Mouse (Mus musculus) C2C12 (cell line): ENCODE measurements at regions not wholly inside any gene's neighbourhood (a gene's known extent, or its start where the extent isn't known, plus 50 kb on each side); places are given as distances from the start of the nearest gene placed in this dataset.

Source experiments
- CEBPB ChIP-seq: IDR thresholded peaks from one replicate; pipeline ENCODE4 v1.6.1; 2011; ENCODE audit warnings: low read depth, mild to moderate bottlenecking, control low read depth, moderate library complexity
- CTCF ChIP-seq: IDR thresholded peaks from one replicate; pipeline ENCODE4 v1.5.1; 2011; ENCODE audit not compliant: control insufficient read depth, insufficient read depth, insufficient read length
- MAX ChIP-seq: IDR thresholded peaks from one replicate; pipeline ENCODE4 v1.6.1; 2011; ENCODE audit warnings: mild to moderate bottlenecking, control low read depth
- MYOD1 ChIP-seq: IDR thresholded peaks from one replicate; pipeline ENCODE4 v1.6.1; 2011; ENCODE audit warnings: low read depth; ENCODE audit not compliant: control insufficient read depth, insufficient read length
- USF1 ChIP-seq: IDR thresholded peaks from one replicate; pipeline ENCODE4 v1.6.1; 2011; ENCODE audit warnings: low read depth, mild to moderate bottlenecking, control low read depth, moderate library complexity

DNA sequence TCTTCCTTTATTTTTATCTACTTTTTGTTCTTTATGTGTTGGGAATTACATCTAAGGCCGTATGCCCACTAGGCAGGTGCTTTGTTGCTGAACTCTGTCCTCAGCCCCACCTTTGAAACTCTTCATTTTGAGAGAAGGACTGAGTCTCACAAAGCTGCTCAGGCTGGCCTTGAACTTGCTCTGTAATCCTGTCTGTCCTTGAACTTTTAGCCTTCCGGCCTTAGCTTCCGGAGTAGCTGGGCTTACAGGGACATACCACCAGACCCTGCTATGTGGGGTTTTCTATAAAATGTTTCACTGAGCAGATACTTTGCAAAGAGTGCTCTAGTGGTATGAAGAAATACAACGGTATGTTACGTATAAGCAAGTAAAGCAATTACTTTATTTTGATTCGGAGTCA lies 62.2 kb upstream of the Hmcn1 start:
- TF ChIP-seq MYOD1 (no peak), CTCF (no peak), USF1 (no peak), MAX (no peak), CEBPB (no peak)
